Mouse (Mus musculus): ENCODE results near the gene Chkb.
A peak's percentile ranks its signal among the peaks of the same experiment; 100 is the strongest.
"Not testable (repeated sequence)": the region's sequence is repeated elsewhere in the genome, so short reads cannot be mapped to it uniquely, and the experiment has no call there.

Chkb gene

GRCm38 (mm10) chr15:89453865-89454478 lies 24.3 kb upstream of the Chkb start, which contains the start of gene Mapk8ip2:
Mapk8ip2 (plus strand) TSS chr15:89453913.
- no peak for DNase-seq (ENCODE audit: low read depth, low spot score)

- DNase-seq (ENCODE audit: low read depth, low spot score) = no peak
These were observed 23.5 kb upstream of the Chkb start for GRCm38 (mm10) chr15:89452906-89453864.

- DNase-seq (ENCODE audit: low read depth, low spot score) = no peak
These were observed 12.9 kb upstream of the Chkb start for GRCm38 (mm10) chr15:89442486-89443070.

GRCm38 (mm10) chr15:89435878-89436277 lies 6.2 kb upstream of the Chkb start:
- DNase-seq (ENCODE audit: low read depth, low spot score) = no peak

DNA sequence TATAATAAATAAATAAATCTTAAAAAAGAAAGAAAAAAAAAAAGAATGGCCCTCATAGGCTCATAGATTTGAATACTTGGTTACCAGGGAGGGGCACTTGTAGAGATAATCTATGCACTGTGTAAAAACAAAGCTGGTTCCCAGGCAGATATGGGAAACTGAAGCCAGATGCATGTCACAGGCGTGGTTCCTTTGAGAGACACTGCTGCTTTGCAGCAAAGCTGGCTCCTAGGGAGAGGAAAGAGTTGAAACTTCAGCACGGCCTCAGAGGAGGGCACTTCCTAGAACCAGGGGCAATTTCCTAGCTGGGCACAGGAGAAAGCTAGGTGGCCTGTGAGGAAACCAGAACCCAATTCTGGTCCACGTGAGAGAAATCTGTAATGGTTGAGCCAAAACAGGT lies 4.4 kb upstream of the Chkb start:
- no peak for DNase-seq (ENCODE audit: low read depth, low spot score)

- DNase-seq (ENCODE audit: low read depth, low spot score) = no peak
These were observed 3.2 kb upstream of the Chkb start for GRCm38 (mm10) chr15:89432946-89433345.

GRCm38 (mm10) chr15:89431806-89432205 lies 2.1 kb upstream of the Chkb start:
- DNase-seq (ENCODE audit: low read depth, low spot score) = no peak

DNA sequence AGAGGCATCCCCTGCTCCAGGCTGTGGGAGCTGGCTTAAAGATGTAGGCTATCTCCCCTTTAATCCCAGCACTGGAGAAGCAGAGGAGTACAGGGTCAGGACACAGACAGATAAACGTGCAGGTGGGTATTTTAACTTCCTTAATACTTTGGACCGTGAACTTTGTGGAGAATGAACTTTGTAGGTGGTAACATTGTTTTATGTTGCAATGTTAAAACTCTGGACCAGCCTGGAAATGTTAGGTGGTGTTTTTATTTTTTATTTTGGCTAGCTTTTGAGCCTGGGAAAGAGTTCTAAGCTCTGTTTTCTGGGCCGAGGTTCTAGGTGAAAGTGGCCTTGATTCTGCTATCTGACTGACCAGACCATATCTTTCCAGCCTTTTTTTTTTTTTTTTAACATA lies 1.6 kb upstream of the Chkb start:
- DNase-seq (ENCODE audit: low read depth, low spot score) = no peak

GRCm38 (mm10) chr15:89430771-89431170 lies 1.1 kb upstream of the Chkb start:
- DNase-seq (ENCODE audit: low read depth, low spot score) = not testable (repeated sequence)

DNA sequence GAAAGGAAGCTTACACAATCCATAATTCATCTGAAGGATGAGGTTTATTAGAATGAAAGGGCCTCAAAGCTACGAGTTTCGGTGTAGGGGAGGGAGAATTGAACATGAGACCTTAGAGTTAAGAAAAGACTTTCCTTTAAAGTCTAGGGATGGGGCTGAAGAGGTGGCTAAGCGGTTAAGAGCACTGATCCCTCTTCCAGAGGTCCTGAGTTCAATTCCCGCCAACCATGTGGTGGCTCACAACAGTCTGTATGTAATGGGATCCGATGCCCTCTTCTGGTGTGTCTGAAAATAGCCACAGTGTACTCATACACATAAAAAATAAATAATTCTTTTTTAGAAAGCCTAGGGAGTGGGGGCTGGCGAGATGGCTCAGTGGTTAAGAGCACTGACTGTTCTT lies 633 bp upstream of the Chkb start:
- DNase-seq (ENCODE audit: low read depth, low spot score) = no peak

DNA sequence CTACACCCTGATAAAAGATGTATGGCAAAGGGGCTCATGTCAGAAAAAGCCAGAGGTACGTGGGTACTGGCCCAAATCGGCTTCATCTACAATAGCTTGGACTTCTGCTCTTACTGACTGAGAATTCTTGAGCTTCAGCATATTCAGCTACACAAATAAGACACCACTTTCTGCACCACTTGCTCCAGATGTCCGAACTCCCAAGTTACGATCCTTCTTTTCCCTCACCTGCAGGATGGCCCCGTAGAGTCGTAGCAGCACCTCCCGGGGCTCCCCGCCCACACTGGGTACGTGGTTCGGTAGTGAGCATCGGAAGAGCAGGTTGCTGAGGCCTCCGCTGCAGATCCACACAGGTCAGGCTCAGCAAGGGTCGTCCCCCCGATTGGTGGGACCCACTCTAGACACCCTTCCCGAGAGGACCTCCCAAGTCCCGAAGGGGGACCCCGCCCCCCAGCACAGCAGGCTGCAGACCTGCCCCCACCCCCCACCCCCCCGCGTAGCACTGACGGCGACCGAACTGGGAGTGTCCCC lies 822 bp downstream of the Chkb start:
- DNase-seq (ENCODE audit: low read depth, low spot score) = peak; percentile 15

DNA sequence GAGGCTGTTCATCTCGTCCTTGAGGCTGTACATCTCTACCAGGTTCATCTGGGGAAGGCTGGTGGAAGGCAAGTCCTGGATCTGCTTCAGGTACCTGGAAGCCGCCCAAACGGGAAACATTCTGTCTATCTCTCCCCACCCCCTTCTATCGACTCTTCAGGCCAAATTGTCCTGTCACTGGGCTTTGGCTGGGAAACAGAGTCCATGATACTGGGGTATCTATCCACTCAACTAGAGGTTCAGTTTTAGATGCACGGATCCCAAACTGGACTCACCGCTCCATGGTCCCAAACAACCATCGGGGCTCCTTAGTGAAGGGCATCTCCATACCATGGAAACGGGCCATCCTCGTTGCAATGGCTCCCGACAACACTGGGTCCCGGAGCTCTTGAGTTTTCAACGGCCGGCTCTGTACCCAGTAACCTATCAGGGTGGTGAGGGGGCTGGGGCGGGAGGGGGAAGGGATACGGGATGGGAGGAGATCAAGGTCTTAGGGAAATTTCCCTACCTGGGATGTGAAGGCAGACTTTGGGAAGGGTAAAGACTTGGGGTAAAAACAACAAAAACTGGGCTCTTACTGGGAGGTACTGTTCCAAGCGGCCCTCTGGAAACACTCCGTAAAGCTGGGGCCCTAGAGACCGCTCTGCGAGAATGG lies 1.4 kb downstream of the Chkb start:
- no peak for DNase-seq (ENCODE audit: low read depth, low spot score)

DNA sequence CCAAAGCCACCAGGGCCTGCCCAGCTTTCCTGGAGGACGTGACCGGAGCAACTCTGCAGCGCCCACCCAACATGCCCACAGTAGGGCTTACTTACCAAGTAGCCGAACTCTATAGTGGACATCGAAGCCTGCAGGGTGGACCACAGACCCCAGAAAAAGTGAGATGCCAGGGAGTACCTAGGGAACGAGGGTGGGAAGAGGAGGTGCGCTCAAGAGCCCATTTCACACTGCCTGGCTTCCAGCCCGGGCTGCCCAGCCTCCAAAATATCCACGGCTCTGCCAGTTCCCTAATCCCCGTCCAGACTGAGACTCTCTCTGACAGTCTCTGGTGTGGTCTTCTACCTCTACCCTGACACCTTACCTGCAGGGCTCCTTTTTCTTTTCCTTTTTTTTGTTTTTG lies 3.0 kb downstream of the Chkb start:
- no peak for DNase-seq (ENCODE audit: low read depth, low spot score)

GRCm38 (mm10) chr15:89425711-89426121 lies 4.0 kb downstream of the Chkb start, which contains the start of gene Cpt1b:
Cpt1b (minus strand) TSS chr15:89425863.
- DNase-seq (ENCODE audit: low read depth, low spot score) = no peak

GRCm38 (mm10) chr15:89424621-89425020 lies 5.1 kb downstream of the Chkb start:
- no peak for DNase-seq (ENCODE audit: low read depth, low spot score)

DNA sequence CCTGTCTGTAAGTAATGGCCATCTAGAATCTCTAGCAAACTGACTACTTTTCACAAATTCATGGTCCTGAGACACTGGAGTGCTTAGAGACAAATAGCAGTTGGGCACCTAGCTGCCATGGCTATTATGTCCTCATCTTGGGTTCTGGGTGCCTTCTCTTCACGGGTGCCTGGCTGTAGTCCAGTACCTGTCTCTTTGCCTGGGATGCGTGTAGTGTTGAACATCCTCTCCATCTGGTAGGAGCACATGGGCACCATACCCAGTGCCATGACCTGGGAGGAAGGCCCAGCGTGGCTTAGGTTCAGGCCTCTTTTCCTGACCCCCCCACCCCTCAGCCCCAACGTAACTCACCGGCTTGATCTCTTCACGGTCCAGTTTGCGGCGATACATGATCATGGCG lies 7.8 kb downstream of the Chkb start:
- no peak for DNase-seq (ENCODE audit: low read depth, low spot score)

- no peak for DNase-seq (ENCODE audit: low read depth, low spot score)
These were observed 14.4 kb downstream of the Chkb start for GRCm38 (mm10) chr15:89415282-89415681.

- DNase-seq (ENCODE audit: low read depth, low spot score) = no peak
These were observed 19.6 kb downstream of the Chkb start, which contains the start of gene Syce3 for GRCm38 (mm10) chr15:89410118-89410517. Syce3 (minus strand) TSS chr15:89410503.

DNA sequence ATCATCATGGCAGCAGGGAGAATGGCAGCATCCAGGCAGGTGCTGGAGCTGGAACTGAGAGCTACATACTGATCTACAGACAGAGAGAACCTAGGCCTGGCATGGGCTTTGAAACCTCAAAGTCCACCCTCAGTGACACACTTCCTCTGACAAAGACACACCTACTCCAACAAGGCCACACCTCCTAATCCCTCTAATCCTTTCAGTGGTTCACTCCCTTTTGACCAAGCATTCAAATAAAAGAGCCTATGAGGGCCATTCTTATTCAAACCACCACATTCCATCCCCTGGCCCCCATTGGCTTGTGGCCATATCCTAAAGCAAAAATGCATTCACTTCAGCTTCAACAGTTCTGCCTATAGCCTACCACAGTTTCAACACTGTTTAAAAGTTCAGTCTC lies 23.0 kb downstream of the Chkb start:
- DNase-seq (ENCODE audit: low read depth, low spot score) = no peak

DNA sequence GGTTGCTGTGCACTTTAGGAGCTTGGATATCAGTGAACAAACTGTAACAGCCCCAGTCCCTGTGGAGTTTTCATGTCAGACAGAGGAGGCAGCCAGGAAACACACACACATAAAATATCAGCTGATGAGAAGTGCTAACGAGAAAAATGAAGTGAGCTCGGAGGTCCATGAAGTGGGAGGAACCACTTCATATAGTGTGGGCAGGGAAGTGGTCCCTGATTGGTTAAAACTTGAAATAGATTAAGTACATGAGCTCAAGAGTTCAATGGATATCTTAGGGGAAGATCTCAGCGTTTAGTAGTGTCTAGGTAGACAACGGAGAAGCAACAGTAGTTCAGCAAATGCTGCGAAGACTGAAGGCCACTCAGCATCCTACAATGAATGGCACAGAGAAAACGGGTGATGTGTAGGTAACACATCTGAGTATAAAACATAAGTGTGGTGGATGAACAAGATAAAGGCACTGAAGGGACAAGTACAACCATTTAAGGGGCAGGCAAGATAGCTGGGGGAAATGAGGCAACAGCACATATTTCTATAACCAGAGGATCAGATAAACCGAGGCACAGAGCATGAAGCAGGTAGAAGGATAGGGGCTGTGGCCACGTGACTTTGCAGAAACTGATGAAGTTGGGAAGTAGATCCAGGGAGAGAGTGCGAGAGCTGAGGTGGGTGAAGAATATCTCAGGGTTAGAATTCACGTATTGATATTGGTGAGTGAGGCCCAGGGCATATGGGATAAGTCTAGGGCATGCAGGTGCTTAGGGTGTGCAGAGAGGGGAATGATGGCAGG lies 24.7 kb downstream of the Chkb start:
- no peak for DNase-seq (ENCODE audit: low read depth, low spot score)

DNA sequence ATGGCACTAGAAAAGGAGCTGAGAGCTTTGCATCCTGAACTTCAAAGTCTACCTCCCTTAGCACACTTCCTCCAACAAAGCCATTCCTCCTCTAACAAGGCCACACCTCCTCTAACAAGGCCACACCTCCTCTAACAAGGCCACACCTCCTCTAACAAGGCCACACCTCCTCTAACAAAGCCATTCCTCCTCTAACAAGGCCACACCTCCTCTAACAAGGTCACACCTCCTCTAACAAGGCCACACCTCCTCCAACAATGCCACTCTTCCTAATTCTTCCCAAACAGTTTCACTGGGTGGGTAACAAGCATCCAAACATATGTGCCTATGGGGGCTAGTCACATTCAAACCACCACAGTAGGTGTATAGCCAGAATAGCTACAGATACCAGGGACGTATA lies 27.2 kb downstream of the Chkb start:
- no peak for DNase-seq (ENCODE audit: low read depth, low spot score)

All from c-Kit-negative CD71-positive TER-119-positive erythroid progenitor cells, embryonic 14.5 days (primary cell).